Mouse (Mus musculus) testis, adult 2 months (tissue): ENCODE results near the gene Rps6ka5.

Experiments used
- CTCF ChIP-seq: fragments of 200-500 bp; IDR thresholded peaks from 2 replicates; pipeline ENCODE4 v1.5.1; 2012; ENCODE audit warnings: low read depth, mild to moderate bottlenecking, inconsistent platforms, low read length, moderate library complexity; ENCODE audit not compliant: control insufficient read depth, insufficient read depth, insufficient replicate concordance
- POLR2A ChIP-seq: fragments of 200-500 bp; IDR thresholded peaks from 2 replicates; pipeline ENCODE4 v1.6.1; 2012; ENCODE audit warnings: low read depth, mild to moderate bottlenecking, inconsistent platforms, low read length, moderate library complexity; ENCODE audit not compliant: control insufficient read depth

DNA sequence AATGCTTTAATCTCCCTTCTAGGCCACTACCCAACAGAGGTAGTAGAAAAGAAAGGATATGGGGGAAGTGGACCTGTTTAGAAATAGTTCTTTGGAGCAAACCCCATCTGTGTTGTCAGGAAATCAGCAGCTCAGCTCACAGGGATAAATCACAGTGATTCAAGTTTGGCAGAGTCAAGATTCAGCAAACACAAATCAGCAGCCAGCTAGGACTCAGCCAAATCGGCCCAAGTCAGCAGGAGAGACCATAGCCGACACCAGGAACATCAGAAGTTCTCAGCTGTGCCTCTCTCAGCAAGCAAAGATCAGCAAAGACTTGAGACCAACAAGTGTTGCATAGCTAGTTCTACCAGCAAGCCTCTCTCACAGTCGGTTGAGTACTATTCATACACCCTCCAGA lies 93.6 kb downstream of the Rps6ka5 start:
- TF ChIP-seq POLR2A (no peak), CTCF (no peak)
